Mouse (Mus musculus): ENCODE measurements around the gene Washc3. TPM values are rescaled to one million over a fixed set of nuclear protein-coding genes. Genes with fewer than 3 reads are reported as not detected.

Washc3 gene
- 10 to 100 TPM; 25.0 to 28.1 TPM for total RNA-seq (2021)
- long read RNA-seq, experiment 1, transcript Washc3-201 (7 exons, 1,052 nt): major isoform, 21 of 27 reads
- long read RNA-seq, experiment 1, partial matches to known transcripts: 3 of 27 reads
- long read RNA-seq, experiment 1, other reads (novel, unspliced or antisense): 0 of 27 reads
- long read RNA-seq, experiment 2, transcript Washc3-201 (7 exons, 1,052 nt): major isoform, 19 of 22 reads
- long read RNA-seq, experiment 2, partial matches to known transcripts: 0 of 22 reads
- long read RNA-seq, experiment 2, other reads (novel, unspliced or antisense): 1 of 22 reads

DNA sequence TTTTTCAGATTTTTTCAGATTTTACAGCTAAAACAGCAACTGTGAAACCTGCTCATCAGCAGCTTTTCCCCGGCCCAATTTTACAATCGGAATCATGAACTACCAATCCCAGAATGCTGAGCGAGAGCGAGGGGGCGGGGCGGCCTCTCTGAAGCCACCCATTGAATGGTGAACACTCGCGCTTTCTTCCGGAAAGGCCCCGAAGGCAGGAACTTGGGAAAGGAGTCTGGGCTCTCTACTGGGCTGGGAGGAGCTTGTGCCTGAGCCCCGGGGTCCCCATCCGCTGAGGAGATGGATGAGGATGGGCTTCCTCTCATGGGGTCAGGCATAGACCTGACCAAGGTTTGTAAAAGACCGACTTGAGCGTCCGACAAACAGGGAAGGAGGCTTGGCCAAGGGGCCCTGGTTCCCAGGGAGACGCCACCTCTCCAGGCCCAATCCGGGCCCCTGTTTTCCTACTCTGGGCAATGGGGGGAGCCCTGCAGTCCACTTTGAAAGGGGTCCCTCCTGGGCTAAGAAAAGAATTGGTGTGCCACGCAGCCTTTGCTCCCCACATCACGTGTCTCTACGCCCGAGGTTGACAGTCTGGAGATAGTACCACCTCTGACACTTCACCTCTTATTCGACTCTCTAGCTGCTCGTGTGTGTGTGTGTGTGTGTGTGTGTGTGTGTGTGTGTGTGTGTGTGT, at the start of gene Washc3:
Gene Washc3, plus strand, starts transcription at position 143 of the 688 bp plus-strand sequence.
- DNase-seq: peak; percentile 88 to 91
- intact Hi-C loops (cut with DNase I): no loop called here

- no peak for DNase-seq
- intact Hi-C loops (cut with DNase I): no loop called here
Observed at GRCm38 (mm10) chr10:88151658-88152057, 49.2 kb upstream of the Washc3 start.

- intact Hi-C loops (cut with DNase I): loop anchor here (10.0 kb wide), 1 partner anchor 163 kb away; no protein-coding TSS in a partner anchor
- no peak for DNase-seq
Observed at GRCm38 (mm10) chr10:88162096-88162495, 38.8 kb upstream of the Washc3 start.

- DNase-seq: no peak
- intact Hi-C loops (cut with DNase I): loop anchor here (10.0 kb wide), 1 partner anchor 162 kb away; no protein-coding TSS in a partner anchor
Observed at GRCm38 (mm10) chr10:88162676-88163075, 38.2 kb upstream of the Washc3 start.

DNA sequence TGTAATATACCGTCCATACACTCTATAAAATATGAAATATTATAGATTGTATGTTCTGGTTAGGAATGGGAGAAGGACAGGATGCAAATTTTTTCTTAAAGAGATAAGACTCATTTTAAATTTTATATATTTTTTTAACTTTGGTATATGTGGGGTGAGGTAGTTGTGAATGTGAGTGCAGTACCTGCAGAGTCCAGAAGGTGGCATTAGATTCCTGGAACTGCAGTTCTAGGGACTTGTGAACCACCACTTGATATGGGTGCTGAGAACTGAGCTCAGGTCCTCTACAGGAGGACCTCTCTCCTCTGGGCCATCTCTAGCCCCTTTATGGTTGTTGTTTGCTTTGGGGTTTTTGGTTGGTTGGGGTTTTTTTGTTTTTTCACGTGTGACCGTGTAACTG, 34.7 kb upstream of the Washc3 start:
- DNase-seq: peak in 1 of 2 experiments; percentile 3
- intact Hi-C loops (cut with DNase I): loop anchor here (10.0 kb wide), 1 partner anchor 159 kb away; no protein-coding TSS in a partner anchor

DNA sequence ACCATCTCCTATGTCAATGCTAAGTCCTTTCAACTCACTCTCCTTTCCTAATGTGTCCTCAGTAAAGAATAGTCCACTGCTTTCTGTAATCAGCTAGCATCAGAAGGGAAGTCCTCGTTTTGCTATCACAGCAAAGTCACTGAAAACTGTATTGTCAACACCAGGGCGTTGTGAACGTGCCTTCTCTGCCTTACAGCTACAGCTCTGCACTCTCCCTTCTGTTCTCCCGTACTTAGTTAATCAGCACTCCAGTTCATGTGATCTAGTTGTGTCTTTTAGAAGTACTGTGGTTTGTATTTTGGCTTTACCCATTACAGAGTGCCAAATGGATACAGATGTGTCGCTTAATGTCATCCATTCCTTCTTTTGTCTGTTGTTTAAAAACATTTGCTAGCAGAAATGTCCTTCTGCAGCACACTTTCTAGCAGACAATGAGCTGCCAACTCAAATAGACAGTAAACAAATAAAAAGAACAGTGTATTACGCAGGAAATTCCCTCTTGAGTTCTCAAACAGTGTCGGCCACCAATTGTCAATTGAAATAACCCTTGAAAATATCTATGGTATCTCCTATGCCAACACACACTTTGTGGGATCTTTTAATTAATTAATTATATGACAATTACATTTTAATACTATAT, 33.3 kb upstream of the Washc3 start:
- no peak for DNase-seq
- intact Hi-C loops (cut with DNase I): loop anchor here (10.0 kb wide), 1 partner anchor 157 kb away; no protein-coding TSS in a partner anchor

DNA sequence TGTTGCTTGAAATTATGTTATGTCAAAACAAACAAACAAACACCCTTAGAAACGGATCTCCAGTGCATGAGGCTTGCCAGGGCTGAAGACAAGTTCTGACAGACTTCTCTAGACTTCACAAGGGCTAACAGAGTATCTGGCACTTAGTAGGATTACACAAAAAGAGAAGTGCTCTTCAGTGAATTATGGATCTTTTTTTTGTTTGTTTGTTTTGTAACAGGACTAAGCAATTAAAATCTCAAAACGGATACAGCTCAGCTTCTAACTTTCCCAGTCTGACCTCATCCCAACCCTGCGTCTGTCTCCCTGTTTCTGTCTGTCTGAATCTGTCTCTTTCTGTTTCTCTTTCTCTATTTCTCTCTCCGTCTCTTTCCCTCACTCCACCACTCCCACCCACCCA, 352 bp upstream of the Washc3 start:
- intact Hi-C loops (cut with DNase I): no loop called here
- DNase-seq: peak in 1 of 2 experiments; percentile 12

- DNase-seq: no peak
- intact Hi-C loops (cut with DNase I): no loop called here
Observed at GRCm38 (mm10) chr10:88201650-88202049, 757 bp downstream of the Washc3 start.

DNA sequence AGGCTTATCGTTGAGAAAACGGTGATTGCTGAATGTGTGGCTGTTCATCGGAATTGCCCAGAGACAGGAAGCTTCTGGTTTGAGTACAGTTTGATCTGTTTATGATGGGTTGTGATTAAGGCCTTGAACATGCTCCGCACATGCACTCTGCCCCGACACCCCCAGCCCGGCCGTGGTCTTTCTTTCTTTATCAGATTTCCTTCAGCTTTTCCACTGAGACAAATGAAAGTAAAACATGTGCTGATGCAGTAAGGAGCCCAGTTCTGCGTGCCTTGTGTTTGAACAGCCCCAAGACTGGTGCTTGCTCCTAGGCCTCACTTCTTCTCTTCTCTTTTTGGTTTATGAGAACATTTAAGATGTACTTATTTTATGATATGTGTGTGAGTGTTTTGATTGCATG, 1.7 kb downstream of the Washc3 start:
- intact Hi-C loops (cut with DNase I): no loop called here

DNA sequence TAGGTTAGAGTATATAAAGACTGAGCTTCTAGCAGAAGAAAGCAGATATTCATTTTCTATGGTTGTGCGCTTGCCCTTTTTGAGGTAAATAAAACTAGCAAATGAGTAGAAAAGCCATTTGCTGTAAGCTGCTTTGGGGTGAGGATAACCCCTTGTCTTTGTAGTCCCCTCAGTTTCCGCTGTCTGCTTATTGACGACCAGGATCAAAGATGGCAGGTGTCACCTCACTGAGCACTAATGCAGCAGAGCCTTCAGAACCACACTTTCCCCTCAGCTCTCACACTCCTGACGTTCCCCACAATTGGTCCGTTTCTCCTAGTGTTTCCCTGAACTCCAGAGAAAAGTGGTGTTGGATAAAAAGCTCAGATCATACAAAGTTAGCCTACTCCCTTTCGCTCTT, 2.3 kb downstream of the Washc3 start:
- intact Hi-C loops (cut with DNase I): no loop called here
- DNase-seq: no peak

More for the DNA sequence above, 1.7 kb downstream of the Washc3 start:
- DNase-seq: no peak

DNA sequence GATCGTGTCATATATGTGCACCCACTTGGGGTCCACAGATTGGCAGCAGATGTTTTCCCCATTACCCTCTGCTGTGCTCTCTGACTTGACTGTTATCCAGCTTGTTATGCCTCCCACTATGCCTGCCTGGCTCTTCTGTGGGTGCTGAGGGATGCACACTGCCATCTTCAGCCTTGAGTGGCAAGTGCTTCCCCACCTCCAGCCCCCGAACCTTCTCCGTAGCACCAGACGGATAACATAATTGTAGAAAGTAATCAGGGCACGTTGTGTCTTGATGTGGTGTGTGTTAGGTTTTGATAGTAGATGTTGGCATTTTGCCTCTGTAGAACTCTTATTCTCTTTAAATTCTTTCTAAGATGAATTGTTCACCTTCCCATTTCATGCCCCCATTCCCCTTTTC, 11.8 kb downstream of the Washc3 start:
- intact Hi-C loops (cut with DNase I): no loop called here
- DNase-seq: no peak

- intact Hi-C loops (cut with DNase I): no loop called here
- DNase-seq: no peak
Observed at GRCm38 (mm10) chr10:88214800-88215514, 14.1 kb downstream of the Washc3 start.

- intact Hi-C loops (cut with DNase I): no loop called here
- no peak for DNase-seq
Observed at GRCm38 (mm10) chr10:88218161-88218560, 17.3 kb downstream of the Washc3 start.

- intact Hi-C loops (cut with DNase I): no loop called here
- no peak for DNase-seq
Observed at GRCm38 (mm10) chr10:88221718-88222117, 20.8 kb downstream of the Washc3 start.

DNA sequence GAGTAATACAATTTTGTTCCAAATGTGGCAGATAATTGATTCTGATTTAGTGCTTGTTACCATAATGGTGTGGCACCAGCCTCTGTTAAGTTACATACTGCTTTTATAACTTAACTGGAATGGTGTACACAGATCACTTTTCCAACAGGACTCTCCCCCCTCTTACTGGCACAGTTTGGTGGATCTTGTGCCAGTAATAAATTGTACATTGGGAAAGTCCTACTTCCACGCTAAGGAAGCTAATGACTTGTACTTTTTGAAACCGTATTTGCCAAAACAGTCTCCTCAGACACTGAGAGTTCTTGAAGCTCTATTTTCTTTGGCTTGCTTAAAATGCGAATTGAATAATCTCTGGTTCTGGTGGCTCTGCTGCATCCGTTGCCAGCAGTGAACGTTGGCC, 24.5 kb downstream of the Washc3 start:
- DNase-seq: no peak
- intact Hi-C loops (cut with DNase I): no loop called here

- DNase-seq: no peak
- intact Hi-C loops (cut with DNase I): no loop called here
Observed at GRCm38 (mm10) chr10:88227962-88228361, 27.1 kb downstream of the Washc3 start.

GRCm38 (mm10) chr10:88228521-88229017, 27.7 kb downstream of the Washc3 start:
- intact Hi-C loops (cut with DNase I): no loop called here
- DNase-seq: no peak

- intact Hi-C loops (cut with DNase I): no loop called here
- no peak for DNase-seq
Observed at GRCm38 (mm10) chr10:88231671-88232070, 30.8 kb downstream of the Washc3 start.

DNA sequence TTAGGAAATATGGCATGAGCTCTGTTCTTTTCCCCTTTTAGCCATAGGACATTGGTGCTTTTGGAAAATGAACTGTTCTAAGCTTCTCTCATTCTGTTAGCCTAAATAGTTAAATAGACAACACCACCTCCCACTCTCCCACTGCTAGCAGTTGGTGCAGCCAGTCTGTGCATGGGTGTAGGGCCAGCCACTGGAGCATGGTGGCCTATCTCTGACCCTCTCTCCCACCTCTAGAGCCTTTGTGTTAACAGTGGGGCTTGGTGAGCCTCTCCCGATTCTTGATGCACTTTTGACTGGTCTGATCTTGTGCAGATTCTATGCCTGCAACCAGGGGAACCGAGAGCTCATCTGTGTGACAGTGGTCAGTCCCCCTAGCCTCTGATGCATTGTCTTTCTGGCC, 31.9 kb downstream of the Washc3 start:
- no peak for DNase-seq
- intact Hi-C loops (cut with DNase I): no loop called here

- intact Hi-C loops (cut with DNase I): no loop called here
- DNase-seq: no peak
Observed at GRCm38 (mm10) chr10:88244681-88245080, 43.8 kb downstream of the Washc3 start.

Data from heart, postnatal 14 days (tissue).